Mouse (Mus musculus) layer of hippocampus, adult 9-10 months (tissue): ENCODE measurements around the gene Hmg20b.

ENCODE experiments used
- DNase-seq: peaks from one replicate; pipeline ENCODE4 v3.0.0; 2022; ENCODE audit warnings: low spot score

The Hmg20b gene

DNA sequence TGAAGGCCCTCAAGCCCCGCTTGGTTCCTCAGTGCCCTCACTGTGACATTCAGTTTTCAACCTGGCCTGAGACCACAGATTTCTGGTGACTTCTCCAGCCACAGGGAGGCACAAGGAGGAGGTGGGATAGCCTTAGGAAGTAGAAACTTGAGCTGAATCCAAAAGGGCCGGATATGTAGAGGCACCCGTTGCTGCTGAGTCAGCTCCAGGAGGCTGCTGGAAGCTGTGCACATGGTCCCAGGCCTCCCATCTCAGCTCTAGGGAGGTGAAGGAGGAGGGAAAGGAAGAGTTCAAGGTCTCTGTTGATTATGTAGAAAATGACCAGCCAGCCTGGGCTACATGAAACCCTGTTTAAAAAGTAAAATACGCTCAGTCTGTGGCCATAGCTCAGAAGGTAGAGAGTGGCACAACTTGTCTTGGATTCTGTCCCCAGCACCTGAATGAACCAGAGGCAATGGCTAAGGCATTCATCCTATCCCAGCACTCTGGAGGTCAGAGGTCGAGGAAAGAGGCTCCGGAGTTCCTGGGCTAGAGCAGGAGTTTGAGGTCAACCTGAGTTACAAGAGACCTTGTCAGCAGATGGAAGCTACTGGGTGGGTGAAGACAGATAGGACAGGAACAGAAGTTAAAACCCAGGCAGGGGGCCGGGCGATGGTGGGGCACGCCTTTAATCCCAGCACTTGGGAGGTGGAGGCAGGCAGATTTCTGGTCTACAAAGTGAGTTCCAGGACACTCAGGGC is 4.6 kb upstream of the Hmg20b start:
- no peak for DNase-seq

DNA sequence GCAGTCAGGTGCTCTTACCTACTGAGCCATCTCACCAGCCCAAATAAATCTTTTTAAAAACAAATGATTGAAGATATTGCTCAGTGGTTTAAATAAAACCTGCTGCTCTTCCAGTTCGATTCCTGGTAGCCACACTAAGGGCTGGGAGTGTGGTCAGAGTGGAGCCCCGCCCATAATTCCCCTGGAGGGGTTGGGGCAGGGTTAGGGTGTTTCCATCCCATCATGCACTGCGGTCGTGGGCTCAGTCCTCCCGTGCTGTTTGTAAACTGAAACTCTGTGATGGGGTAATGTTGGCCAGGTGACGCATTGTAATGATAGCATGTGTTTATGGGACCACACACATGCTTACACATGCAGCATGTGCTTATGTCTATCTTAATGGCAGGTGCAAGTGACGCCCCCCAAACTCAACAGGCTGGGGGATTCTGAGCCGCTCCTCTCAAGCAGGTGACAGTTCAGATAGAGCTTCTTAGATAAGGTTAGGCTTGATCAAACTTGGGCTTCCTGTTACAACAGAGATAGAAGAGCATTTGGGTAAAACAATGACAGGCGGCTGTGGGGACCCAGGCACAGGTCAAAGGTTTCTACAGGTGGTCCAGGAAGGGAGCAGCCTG is 1.5 kb upstream of the Hmg20b start:
- no peak for DNase-seq

DNA sequence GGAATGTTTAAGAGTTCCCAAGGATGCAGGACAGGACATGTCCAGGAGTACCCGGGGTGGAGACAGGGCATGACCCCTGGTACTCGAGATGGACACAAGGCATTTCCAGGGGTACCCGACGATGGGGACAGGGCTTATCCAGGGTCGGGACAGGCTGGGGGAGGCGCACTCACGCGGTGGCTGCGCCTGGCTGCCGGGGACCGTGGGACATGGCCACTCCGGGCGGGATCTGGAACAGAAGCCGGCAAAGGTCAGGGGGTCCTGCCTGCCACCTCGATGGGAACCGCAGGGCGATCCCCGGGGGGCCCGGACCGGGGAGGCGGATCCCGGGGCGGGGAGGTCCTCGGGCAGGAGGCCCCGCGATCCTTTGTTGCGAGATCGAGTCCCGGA is 324 bp downstream of the Hmg20b start:
- DNase-seq: no peak

DNA sequence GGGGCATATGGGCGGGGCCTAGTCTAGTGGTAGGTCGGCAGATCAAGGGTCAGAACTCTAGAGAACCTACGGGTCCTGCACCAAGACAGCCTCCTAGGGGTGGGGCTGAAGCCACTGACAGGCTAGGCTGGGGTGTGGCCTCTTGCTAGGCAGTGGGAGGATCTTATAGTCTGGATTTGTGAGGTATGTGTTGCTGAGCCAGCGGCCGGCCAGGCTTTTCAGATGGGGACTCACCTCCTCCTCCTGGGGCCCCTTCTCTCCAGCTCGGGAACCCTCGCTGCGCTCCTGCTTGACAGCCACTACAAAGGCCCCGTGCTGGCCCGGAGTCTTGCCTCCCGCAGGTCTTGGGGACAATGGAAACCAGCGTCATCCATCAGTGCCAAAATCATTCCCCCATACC is 1.1 kb downstream of the Hmg20b start:
- DNase-seq: no peak

DNA sequence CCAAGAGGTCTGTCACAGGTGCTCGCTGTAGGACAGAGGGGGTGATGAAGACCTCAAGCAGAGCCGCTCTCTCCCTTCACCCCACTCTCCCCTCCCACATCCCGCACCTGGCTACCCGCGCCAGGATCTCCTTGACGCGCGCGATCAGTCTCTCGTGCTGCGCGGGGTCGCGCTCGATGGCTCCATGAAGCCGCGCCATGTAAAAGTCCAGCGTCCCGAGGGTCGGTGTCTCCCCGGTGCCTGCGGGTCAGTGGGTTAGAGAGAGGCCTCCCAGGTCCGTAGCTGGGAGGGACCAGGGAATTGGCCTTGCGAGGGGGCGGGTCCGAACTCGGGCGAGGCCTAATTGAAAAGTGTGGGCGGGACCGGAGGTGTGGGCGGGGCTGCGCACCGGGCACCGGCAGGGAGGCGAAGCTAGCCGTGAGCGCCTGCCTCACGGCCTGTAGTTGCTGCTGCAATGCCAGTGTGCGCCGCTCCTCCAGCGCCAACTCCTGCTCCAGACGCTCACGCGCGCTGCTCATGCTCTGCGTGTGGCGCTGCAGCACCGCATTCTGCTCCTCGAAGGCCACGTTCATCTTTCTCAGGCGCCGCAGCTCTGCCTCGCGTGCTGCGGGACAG is 3.7 kb downstream of the Hmg20b start:
- no peak for DNase-seq

DNA sequence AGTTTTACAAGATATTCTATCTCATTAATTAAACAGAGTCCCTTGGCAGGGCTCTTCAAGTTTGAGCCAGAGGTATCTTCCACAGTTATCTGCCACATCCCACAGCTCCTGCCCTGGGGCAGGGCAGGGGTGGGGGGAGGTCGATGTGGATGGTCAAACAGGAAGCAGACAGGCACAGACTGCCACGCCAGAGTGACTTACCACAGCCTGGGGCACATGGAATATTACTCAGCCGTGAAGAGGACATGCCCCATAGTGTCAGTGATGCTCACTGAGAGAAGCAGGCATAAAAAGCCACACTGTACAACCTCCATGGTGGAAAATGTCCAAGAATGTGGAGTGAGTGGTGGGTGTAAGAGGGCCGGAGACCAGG is 5.1 kb downstream of the Hmg20b start:
- DNase-seq: no peak

DNA sequence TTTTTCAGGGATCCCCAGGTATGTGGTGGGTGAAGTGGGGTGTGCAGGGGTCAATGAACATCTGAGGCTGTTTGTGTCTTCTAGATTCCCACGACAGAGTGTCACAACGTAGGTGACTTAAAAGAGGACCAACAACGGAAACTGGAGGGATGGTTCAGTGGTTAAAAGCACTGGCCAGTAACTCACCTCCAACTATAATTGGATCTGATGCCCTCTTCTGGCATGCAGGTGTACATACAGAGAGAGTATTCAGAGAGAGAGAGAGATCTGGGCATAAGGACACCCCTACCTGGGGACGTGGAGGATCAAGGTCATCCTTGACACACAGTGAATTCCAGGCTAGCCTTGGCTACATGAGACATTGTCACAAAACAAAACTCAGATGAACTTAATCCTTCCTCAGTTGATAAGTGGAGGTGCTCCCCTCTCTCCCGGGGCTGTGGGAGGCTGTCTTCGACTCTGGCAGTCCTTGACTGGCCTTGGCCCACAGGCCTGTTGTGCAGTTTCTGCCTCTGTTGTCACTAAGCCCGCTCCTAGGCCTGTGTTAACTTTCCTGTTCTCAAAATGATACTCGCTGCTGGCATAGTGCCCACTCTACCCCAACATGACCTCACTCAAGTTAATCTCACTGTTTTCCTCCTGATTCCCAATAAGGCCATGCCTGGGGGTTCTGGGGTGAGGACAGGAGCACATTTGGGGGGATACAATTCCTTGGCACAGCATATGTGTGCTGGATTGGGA is 5.7 kb downstream of the Hmg20b start:
- no peak for DNase-seq

DNA sequence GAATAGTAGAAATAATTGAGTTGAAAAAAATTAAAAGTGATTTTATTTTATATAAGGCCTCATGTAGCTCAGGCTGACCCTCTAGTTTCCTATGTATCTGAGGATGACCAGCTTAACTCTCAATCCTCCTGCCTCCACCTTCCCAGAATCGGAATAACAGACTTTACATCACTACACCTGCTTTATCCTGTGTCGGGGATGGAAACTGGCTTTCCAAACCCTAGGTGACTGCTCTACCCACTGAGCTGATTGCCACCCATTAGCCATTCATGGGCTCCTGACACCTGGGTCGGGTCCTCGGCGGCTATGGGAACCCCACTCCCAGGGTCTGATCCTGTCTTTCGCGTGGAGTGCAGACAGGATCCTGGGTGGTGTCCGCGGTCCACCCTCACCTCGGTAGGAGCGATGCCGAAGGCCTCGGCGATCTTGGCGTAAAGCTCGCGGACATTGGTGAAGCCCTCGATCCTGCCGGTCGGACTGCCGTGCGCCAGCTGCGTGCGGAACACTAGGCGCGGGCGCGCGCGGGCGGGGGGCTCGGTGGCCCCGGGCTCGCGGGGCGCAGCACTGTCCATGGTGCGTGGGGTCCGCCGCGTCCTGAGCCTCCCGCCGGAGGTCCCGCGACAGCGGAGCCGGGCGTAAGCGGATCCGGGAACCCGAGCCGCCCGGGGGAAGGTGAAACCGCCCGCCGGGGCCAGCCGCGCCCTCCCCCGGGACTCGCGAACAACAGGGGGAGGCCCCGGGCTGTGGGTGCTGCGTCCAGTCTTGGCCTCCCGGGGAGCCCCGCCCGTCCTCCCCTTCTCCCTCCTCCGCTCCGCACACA is 7.4 kb downstream of the Hmg20b start, which contains the start of gene Gipc3:
Gipc3 (minus strand) TSS at position 581 of the 820 bp plus-strand sequence.
- no peak for DNase-seq

DNA sequence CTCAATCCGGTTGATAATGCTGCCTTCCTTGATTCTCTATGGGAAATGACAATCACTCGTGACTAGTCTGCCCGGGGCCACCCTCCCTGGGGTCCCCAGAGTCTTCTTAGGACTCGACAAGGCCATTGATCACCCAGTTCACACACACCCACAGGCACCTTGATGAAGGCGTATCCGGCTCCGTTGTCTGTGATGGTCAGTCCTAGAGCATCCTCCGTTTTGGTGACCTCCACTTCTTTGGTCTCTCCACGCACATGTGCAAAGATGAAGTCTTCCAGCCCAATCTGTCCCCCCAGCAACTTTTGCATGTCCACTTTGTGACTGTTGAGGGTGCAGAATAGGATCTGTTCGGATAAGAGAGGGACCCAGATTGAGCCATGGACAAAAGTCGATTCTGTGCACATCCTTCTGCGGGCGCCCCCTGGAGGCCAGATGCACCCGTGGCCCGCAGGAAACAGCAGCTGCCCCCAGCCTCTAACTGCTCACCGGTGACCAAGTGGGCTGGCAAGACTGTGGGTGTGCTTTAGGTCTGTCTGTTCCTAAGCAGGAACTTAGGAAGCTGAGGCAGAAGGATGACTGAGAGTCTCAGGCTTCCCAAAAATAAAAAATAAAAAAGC is 8.8 kb downstream of the Hmg20b start:
- no peak for DNase-seq

DNA sequence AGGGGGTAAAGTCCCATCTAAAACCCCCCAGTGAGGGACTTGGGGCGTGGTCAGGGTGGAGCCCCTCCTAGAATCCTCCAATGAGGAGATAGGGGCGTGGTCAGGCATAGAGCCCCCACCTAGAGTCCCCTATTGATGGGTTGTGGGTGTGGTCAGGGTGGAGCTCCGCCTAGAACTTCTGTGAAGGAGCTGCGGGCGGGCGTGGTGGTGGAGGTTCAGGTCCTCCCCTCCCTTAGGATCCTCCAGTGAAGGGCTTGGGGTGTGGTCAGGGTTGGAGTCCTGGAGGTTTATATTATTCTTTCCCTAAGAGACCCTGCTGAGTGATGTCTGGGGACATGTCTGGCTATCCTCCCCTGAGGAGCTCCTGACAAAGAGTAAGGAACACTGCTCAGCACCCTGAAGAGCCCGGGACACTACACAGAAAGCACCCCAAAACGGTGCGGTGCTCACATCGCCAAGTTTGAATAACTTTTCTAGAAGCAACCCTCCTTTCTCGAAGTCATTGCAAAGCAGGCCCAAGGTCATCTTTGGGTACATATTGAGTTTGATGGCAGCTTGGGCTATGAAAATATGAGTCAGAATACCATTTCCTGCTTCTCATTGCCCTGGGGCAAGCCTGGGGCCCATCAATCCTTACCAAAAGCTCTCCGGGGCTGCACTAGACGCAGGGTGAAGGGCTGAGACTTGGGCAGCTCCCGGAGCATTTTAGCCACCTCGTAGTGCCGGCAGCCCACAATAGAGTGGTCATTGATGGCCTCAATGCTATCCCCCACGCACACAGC is 9.5 kb downstream of the Hmg20b start:
- DNase-seq: no peak

DNA sequence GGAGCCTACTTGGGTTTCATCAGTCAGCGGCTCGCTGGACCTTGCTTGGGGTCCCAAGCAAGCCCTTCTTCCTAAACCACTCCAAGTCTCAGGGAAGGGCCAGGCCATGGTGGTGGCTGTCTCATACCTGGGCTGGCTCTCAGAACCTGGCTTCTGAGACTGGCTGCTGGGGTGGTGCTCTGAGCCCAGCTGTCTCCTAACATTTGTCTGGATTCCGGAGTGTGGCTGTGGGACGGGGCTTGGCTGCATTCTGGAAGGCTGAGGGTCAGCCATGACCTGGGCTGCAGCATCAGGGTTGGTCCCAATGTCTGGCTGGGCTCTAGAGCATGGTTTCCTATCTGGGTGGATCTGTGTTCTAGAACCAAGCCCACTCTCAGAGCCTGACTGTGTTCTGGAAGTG is 13.7 kb downstream of the Hmg20b start:
- no peak for DNase-seq

DNA sequence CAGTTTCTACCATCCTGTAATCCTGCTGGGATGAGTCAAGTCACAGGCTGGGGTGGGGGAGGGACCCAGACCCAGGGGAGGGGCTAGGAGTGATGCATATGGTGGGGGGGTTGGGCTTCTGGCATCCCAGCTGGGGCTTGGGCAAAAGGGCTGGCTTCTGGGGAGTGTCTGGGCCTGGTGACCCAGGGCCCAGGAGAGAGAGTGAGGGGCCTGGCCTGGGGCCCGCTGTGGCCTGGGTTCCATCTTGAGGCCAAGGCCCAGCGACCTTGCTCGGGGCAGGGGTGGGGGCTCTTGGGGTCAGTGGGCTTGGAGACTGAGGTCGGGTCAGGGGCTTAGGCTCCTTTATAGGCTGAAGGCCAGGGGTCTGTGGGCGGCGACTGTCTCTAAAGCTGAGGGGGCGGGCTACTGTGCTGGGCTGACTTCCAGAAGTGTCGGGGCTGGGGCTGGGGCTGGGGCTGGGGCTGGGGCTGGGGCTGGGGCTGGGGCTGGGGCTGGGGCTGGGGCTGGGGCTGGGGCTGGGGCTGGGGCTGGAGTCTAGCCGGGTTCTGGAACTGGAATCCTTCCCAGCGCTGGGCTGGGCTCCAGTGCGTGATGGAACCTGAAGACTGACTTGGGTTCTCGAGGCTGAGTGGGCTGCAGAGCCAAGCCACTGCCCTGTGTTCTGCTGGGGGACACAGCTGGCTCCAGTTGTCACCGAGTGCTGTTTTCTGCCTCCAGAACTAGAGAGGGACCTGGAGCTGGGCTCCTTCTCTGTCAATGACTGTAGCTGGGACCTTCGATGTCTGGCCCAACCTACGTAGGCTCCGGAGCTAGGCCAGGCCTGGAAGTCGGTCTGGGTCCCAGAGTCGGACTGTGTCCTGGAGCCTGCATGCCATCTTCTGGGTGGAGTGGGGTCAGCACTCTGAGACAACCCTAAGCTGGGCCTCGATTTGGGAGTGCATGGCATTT is 14.6 kb downstream of the Hmg20b start:
- DNase-seq: no peak

DNA sequence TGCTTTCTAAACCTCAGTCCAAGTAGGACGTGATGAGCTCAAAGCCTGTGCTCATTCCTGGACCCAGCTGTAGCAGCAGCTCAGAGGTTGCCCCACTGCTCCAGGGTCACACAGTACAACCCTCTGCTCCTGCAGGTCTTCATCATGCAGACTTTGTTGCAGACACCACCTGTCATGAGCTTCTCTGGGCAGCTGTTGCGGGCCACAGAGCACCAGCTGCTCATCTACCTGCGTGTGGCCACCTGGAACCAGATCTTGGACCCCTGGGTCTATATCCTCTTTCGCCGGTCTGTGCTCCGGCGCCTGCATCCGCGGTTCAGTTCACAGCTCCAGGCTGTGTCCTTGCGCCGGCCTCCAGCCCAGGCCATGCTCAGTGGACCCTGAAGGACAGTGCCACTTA is 16.0 kb downstream of the Hmg20b start:
- no peak for DNase-seq

DNA sequence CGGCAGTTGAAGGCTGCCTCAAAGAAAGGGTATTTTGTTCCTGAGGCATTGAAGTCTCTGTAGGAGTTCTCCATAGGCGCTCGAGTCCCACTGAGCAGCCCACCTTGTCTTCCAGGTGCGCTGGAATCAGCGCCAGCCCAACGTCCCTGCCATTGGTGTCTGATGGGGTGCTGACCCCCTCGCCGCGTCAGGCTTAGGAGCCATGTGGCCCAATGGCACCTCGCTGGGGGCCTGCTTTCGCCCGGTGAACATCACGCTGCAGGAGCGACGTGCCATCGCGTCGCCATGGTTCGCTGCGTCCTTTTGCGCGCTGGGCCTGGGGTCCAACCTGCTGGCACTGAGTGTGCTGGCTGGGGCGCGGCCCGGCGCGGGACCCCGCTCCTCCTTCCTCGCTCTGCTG is 18.0 kb downstream of the Hmg20b start:
- DNase-seq: no peak

DNA sequence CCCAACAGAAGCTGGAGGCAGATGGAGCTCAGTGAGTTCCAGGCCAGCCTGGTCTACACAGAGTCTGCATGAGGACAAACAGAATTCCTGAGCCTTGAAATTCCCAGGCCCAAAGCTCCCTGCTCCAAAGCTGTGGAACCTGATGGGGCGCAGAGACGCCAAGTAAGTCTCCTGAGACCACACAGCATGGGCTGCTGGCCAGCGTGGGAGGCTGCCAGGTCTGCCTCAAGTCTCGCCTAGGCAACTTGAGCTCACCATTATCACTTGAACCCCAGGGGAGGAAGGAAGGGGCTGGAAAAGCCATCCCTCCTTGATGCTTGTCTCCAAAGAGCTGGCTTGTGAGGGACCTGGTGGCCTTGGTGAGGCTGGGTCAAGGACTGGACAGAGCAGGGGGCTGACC is 20.3 kb downstream of the Hmg20b start:
- no peak for DNase-seq

DNA sequence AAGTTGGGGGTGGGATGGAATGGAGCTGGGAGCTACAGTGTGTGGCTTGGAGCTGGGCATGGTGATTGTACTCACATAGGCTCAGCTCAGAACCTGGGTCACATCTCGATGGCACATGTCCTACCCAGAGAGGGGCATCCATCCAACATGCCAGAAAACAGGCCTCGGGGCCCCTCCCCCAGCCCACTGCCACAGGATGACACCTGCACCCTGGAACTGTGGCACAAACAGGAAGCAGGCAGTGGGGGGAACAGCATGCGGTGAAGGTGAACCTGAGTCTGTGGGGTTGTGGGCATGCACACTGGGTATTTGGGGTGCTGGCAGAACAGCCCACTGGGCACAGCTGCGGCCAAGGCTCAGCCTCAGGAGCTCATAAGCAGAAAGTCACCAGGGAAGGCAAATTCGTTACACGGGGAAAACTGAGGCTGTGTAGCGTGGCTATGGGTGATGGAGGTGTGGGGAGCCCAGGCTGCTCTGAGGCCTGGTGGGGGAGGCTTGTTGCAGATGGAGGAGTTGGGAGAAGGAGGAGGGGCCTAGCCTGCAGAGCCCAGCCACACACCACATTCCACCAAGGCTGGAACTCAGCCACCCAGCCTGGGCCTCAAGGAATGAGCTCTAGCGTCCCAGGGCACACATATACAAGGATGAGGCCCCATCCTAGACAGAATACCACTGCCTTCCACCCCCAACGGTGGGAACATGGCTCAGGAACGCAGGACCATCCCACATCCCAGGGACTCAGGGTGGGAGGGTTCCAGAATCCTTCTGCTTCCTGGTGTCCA is 20.9 kb downstream of the Hmg20b start:
- DNase-seq: no peak

DNA sequence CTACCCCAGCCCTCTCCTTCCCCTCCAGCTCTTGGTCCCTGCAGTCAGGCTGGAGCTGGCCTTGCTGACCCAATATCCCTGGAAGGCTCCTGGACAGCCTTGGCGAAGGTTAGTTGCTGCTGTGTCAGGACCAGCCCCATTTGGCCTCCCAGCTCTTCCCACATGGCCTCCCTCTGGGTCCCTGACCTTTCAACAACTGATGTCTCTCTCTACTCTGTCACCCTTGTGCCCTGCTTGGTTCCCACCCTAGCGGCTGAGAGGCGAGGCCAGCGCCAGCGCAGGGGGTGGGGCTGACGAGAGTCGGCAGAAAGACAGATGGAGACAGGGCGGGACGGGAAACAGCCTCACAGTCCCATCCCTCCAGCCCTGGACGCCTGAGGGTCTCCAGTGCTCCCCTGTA is 21.9 kb downstream of the Hmg20b start, which contains the start of gene Tbxa2r:
Tbxa2r (plus strand) TSS at position 346 of the 400 bp plus-strand sequence.
- no peak for DNase-seq

DNA sequence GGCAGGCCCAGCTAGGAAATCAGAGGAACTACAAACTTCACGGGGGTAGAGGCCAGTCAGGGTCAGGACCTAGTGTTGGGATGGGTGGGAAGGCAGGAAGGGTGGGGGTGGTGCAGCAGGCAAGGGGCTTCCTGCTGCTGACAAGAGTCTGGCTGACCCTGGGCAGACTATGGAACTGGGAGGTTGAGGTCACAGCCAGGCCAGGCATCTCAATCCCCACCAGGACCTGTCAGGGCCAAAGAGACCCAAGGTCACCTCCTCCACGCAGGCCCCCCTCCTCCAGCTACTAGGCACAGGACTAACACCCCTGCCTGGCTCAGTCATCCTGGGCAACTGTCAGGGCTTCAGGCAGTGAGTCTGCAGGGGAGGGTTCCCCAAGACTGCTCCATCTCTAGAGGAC is 22.3 kb downstream of the Hmg20b start:
- DNase-seq: no peak

DNA sequence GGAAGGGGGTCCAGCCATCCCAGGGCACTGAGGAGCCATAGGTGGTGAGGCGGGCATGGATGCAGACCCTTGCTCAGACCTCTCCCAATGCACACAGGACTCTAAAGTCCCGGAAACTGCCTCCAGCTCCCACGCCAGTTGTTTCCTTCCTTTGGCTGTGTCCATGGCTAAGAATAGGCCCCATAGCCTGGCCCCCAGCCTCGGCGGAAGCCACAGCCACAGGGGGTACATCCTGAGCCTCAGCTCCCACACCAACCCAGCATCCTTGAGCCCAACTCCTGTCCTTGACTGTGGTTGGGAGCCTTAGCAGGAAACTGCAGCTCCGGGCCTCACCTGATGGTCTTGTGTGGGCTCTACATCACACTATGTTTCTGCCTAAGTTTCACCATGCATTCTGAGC is 23.4 kb downstream of the Hmg20b start:
- DNase-seq: no peak
